Mouse (Mus musculus) heart, embryonic 14.5 days (tissue): ENCODE results near the gene Zbtb20. TPM values are rescaled to one million over a fixed set of nuclear protein-coding genes. Genes with fewer than 3 reads are reported as not detected.

Source experiments
- ATAC-seq: fragments of 200-750 bp; cut with Nextera tagmentation; 2 replicates; pipeline ENCODE4 v1.8.0; 2017; ENCODE audit warnings: low read depth, moderate TSS enrichment; ENCODE audit not compliant: insufficient number of reproducible peaks, insufficient read depth, low FRiP score
- H3K27ac ChIP-seq, 2 experiments: fragments of 200-500 bp in 1 of 2; fragments of 300-500 bp in 1 of 2; sonication (generic) in 1 of 2; replicated peaks in 1 of 2; 2 replicates each; pipeline ENCODE4 v1.5.1; 2012 to 2014; ENCODE audit warnings: low read depth in 2 of 2, low read length in 2 of 2, control low read depth in 1 of 2, mild to moderate bottlenecking in 1 of 2, mixed read lengths in 1 of 2; ENCODE audit not compliant: control insufficient read depth in 1 of 2, insufficient read depth in 1 of 2
- H3K27me3 ChIP-seq: fragments of 300-500 bp; sonication (generic); 2 replicates; pipeline ENCODE4 v1.6.1; 2014; ENCODE audit warnings: mild to moderate bottlenecking, low read length, control low read depth; ENCODE audit not compliant: control insufficient read depth, insufficient read depth
- H3K36me3 ChIP-seq: fragments of 300-500 bp; sonication (generic); 2 replicates; pipeline ENCODE4 v1.6.1; 2014; ENCODE audit warnings: mild to moderate bottlenecking, control low read depth, low read length, mixed read lengths; ENCODE audit not compliant: control insufficient read depth, insufficient read depth
- H3K4me1 ChIP-seq, 2 experiments: fragments of 200-500 bp in 1 of 2; fragments of 300-500 bp in 1 of 2; sonication (generic) in 1 of 2; 2 replicates each; pipeline ENCODE4 v1.6.1; 2012 to 2014; ENCODE audit warnings: low read length in 2 of 2, control low read depth in 1 of 2, mixed read lengths in 1 of 2; ENCODE audit not compliant: control insufficient read depth in 2 of 2, insufficient read depth in 2 of 2
- H3K4me2 ChIP-seq: fragments of 300-500 bp; sonication (generic); 2 replicates; pipeline ENCODE4 v1.6.1; 2014; ENCODE audit warnings: mild to moderate bottlenecking, low read length
- H3K4me3 ChIP-seq, 2 experiments: fragments of 200-500 bp in 1 of 2; fragments of 300-500 bp in 1 of 2; sonication (generic) in 1 of 2; 2 replicates each; pipeline ENCODE4 v1.5.1; 2012 to 2014; ENCODE audit warnings: low read length in 2 of 2, mild to moderate bottlenecking in 2 of 2, control low read depth in 1 of 2, low read depth in 1 of 2, moderate library complexity in 1 of 2; ENCODE audit not compliant: control insufficient read depth in 1 of 2, insufficient read depth in 1 of 2
- H3K9ac ChIP-seq: fragments of 300-500 bp; sonication (generic); 2 replicates; pipeline ENCODE4 v1.6.1; 2014; ENCODE audit warnings: mild to moderate bottlenecking, low read length
- H3K9me3 ChIP-seq: fragments of 300-500 bp; sonication (generic); 2 replicates; pipeline ENCODE4 v1.6.1; 2016; ENCODE audit warnings: low read length, control low read depth; ENCODE audit not compliant: control insufficient read depth
- WGBS: fragments of 180-500 bp; shearing (Covaris S2); extraction: QIAGEN DNeasy Blood & Tissue Kit; methylation state at CpG from one replicate; pipeline ENCODE4 v1.1.7; 2014; 5-methylcytosine and 5-hydroxymethylcytosine counted together
- polyA plus RNA-seq: library from polyadenylated mRNA; unstranded; fragments of >200 nt; fragmentation: Nextera tagmentation; extraction: Ambion mirVana; gene quantifications from 2 replicates; pipeline ENCODE4 v1.2.1, GENCODE M21; 2014

Zbtb20 gene
- polyA plus RNA-seq, 1 experiment from 2014 or later, result 50.3 TPM

- peaks cover 0 to 4% of the 10 kb centered on the region in 2 experiments; a peak in 1 of 4 replicates for H3K4me1 ChIP-seq
- ATAC-seq, result no peak
- H3K4me3 ChIP-seq, result no peak overlapping the region
- 65% methylated on average over 5 of the region's 5 CpGs for WGBS
- no peaks in the 10 kb centered on the region for H3K36me3 ChIP-seq
- no peaks in the 10 kb centered on the region for H3K9me3 ChIP-seq
- H3K4me2 ChIP-seq, result no peak overlapping the region
- H3K9ac ChIP-seq, result no peak overlapping the region
- no peaks in the 10 kb centered on the region for H3K27me3 ChIP-seq
- H3K27ac ChIP-seq, result no peak overlapping the region
These were observed 716.4 kb downstream of the Zbtb20 start for GRCm38 (mm10) chr16:43592062-43592461.

GRCm38 (mm10) chr16:43592801-43593200 is 717.1 kb downstream of the Zbtb20 start:
- WGBS, result 2% methylated on average over 1 of the region's 1 CpGs
- ATAC-seq, result no peak

GRCm38 (mm10) chr16:43597375-43598060 is 721.8 kb downstream of the Zbtb20 start:
- Histone ChIP-seq H3K4me1 (peaks cover 2 to 8% of the 10 kb centered on the region in 2 experiments; a peak in 2 of 4 replicates), H3K36me3 (0 out of 2 replicates have a peak, but pooled peaks cover 4% of the 10 kb centered on the region), H3K9me3 (no peaks in the 10 kb centered on the region), H3K4me3 (no peak overlapping the region), H3K27me3 (no peaks in the 10 kb centered on the region), H3K4me2 (no peak overlapping the region), H3K27ac (no peak overlapping the region), H3K9ac (no peak overlapping the region)
- no peak for ATAC-seq
- WGBS, result 36% methylated on average over 7 of the region's 7 CpGs

More at GRCm38 (mm10) chr16:43592801-43593200, 717.1 kb downstream of the Zbtb20 start:
- peaks cover 1 to 10% of the 10 kb centered on the region in 2 experiments; a peak in 2 of 4 replicates for H3K4me1 ChIP-seq
- no peaks in the 10 kb centered on the region for H3K36me3 ChIP-seq
- no peak overlapping the region for H3K9ac ChIP-seq
- H3K4me3 ChIP-seq, result no peak overlapping the region
- no peak overlapping the region for H3K4me2 ChIP-seq
- H3K27me3 ChIP-seq, result no peaks in the 10 kb centered on the region
- no peaks in the 10 kb centered on the region for H3K9me3 ChIP-seq
- no peak overlapping the region for H3K27ac ChIP-seq

- Histone ChIP-seq H3K36me3 (0 out of 2 replicates have a peak, but pooled peaks cover 4% of the 10 kb centered on the region), H3K4me1 (peaks cover 6 to 18% of the 10 kb centered on the region in 2 experiments), H3K27ac (no peak overlapping the region), H3K9me3 (no peaks in the 10 kb centered on the region), H3K9ac (no peak overlapping the region), H3K27me3 (no peaks in the 10 kb centered on the region), H3K4me2 (no peak overlapping the region), H3K4me3 (no peak overlapping the region)
- WGBS, result 79% methylated on average over 2 of the region's 2 CpGs
- ATAC-seq, result no peak
These were observed 724.0 kb downstream of the Zbtb20 start for GRCm38 (mm10) chr16:43599707-43600106.

GRCm38 (mm10) chr16:43602573-43602972 is 726.9 kb downstream of the Zbtb20 start:
- H3K4me2 ChIP-seq, result no peak overlapping the region
- H3K9me3 ChIP-seq, result no peaks in the 10 kb centered on the region
- 80% methylated on average over 4 of the region's 4 CpGs for WGBS
- H3K36me3 ChIP-seq, result 0 out of 2 replicates have a peak, but pooled peaks cover 4% of the 10 kb centered on the region
- no peak for ATAC-seq
- no peak overlapping the region for H3K4me3 ChIP-seq
- H3K27ac ChIP-seq, result no peak overlapping the region
- no peak overlapping the region for H3K9ac ChIP-seq
- H3K27me3 ChIP-seq, result no peaks in the 10 kb centered on the region
- peaks cover 6 to 15% of the 10 kb centered on the region in 2 experiments for H3K4me1 ChIP-seq

GRCm38 (mm10) chr16:43603591-43604141 is 728.0 kb downstream of the Zbtb20 start:
- peak overlapping the region in 1 of 2 experiments; percentile 19; a peak in 1 of 4 replicates for H3K27ac ChIP-seq
- no peaks in the 10 kb centered on the region for H3K27me3 ChIP-seq
- no peak for ATAC-seq
- H3K9me3 ChIP-seq, result no peaks in the 10 kb centered on the region
- peaks cover 4 to 10% of the 10 kb centered on the region in 2 experiments for H3K4me1 ChIP-seq
- H3K36me3 ChIP-seq, result 0 out of 2 replicates have a peak, but pooled peaks cover 4% of the 10 kb centered on the region
- no peak overlapping the region for H3K4me3 ChIP-seq
- H3K9ac ChIP-seq, result no peak overlapping the region
- no peak overlapping the region for H3K4me2 ChIP-seq
- 28% methylated on average over 9 of the region's 9 CpGs for WGBS

GRCm38 (mm10) chr16:43604399-43605013 is 728.8 kb downstream of the Zbtb20 start:
- no peak overlapping the region; a peak in 1 of 4 replicates for H3K27ac ChIP-seq
- WGBS, result 40% methylated on average over 4 of the region's 4 CpGs
- H3K4me3 ChIP-seq, result no peak overlapping the region
- no peaks in the 10 kb centered on the region for H3K27me3 ChIP-seq
- H3K9me3 ChIP-seq, result no peaks in the 10 kb centered on the region
- no peak overlapping the region for H3K9ac ChIP-seq
- peaks cover 9% of the 10 kb centered on the region for H3K36me3 ChIP-seq
- no peak for ATAC-seq
- peaks cover 4 to 10% of the 10 kb centered on the region in 2 experiments for H3K4me1 ChIP-seq
- H3K4me2 ChIP-seq, result no peak overlapping the region
